Mouse (Mus musculus) kidney, adult 9 months (tissue): ENCODE measurements around the gene Nkx2-5.
A peak's percentile ranks its signal among the peaks of the same experiment; 100 is the strongest.

Source experiments
- DNase-seq: peaks from one replicate; pipeline ENCODE4 v3.0.0; 2022

Gene Nkx2-5

DNA sequence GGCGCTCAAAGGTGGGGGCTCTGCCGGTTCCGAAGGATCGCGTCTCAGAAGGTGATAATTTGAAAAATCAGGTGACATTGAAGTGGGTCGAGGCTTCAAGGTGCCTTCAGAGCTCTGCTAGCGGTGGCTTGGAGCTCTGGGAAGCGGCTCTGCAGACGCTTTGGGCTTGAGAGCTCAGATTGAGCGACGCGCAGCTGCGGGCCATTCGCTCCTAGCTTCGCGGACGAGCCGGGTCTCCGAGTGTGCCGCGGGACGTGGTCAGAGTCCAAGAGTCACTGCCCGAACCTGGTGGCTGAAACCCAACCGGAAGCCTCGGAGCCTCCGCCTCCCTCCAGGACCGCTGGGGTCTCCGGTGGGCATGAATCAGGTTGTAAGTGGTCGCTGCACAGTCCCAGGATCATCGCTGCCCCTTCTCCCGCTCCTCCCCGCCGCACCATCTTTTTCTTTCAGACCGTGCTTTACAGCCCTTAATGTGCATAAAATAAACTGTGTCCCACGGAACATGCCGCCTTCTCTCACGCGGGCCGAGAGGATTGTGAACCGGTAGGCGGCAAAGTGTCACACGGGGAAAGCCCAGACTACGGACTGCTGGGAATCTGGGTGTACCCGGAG lies 5.0 kb upstream of the Nkx2-5 start:
- DNase-seq = peak; percentile 30

DNA sequence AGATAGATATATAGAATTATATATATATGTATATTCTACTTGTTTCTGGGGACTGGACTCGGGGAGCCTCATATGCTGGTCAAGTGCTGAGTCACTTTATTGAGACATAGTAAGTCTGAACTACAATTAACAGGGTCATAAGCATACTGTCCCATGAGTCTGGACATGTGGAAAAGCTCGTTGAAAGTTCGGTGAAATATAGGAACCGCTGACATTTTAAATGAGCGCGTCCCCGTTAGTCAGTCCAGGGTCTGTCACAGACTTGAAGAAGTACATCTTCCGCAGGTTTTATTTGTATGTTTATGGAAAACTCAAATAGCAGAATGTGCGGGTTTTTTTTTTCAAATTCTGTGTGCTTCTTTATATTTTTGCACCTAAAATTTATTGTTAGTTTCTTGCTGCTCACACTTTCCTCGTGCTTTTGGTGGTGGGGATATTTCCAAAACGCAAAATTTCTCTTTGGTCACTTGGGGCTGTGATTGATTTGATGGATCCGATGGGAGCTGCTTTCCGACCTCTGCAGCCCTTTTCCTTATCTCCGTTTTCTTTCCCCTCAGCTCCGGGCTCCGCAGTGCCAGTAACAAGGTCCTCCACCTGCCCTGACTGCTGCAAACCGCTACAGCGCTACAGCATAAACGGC lies 4.4 kb upstream of the Nkx2-5 start:
- no peak for DNase-seq

DNA sequence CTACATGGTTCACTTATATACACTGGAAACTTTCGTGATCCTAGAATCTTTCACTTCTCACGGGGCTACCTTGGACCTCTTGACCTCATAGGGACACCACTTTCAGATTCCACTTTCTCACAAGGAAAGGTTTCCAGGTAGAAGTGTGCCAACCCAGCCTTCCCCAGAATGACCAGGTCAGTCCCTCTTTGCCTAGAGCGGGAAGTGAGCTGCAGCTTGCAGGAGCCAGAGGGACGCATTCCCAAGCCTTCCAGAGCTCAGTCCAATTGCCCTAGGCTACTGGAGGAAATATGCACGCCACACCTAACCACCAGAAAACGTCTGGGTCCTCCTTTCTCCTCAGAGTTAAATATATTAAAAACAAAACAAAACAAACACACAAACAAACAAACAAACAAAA lies 3.4 kb upstream of the Nkx2-5 start:
- no peak for DNase-seq

DNA sequence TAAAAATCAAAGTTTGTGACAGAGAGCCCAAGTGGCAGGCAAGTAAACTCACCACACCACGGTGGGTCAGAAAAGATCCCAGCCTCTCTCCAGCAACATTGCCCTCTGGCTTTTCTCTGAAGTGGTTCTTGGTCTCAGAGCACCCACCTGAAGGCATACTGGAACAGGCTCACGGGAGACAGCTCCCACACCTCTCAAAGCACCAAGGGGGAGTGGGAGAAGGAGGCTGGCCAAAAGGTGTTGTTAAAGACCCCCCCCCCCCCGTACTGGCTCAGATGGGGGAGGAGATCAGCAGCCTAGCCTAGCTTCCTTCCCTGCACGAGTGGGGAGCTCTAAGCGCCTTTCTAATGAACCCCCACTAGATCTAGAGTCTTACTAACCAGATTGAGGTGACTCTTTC lies 3.0 kb upstream of the Nkx2-5 start:
- no peak for DNase-seq

DNA sequence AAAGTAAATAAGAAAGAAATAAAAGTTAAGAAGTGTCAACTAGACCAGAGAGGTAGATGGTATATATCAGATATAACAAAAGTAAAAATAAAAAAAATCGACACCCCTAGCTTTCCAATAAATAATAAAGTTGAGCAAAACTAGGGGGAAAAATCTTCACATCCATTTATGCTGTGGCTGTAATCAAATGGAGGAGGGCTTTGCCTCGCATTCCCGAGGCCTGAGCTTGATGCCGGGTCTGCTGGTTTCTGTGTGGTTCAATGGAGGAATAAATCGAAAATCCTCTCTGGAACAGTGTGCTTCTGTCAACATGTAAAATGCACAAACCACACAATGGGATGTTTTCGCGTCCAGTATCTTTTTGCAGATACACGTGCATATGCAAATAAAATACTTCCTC lies 1.6 kb upstream of the Nkx2-5 start:
- DNase-seq = no peak

DNA sequence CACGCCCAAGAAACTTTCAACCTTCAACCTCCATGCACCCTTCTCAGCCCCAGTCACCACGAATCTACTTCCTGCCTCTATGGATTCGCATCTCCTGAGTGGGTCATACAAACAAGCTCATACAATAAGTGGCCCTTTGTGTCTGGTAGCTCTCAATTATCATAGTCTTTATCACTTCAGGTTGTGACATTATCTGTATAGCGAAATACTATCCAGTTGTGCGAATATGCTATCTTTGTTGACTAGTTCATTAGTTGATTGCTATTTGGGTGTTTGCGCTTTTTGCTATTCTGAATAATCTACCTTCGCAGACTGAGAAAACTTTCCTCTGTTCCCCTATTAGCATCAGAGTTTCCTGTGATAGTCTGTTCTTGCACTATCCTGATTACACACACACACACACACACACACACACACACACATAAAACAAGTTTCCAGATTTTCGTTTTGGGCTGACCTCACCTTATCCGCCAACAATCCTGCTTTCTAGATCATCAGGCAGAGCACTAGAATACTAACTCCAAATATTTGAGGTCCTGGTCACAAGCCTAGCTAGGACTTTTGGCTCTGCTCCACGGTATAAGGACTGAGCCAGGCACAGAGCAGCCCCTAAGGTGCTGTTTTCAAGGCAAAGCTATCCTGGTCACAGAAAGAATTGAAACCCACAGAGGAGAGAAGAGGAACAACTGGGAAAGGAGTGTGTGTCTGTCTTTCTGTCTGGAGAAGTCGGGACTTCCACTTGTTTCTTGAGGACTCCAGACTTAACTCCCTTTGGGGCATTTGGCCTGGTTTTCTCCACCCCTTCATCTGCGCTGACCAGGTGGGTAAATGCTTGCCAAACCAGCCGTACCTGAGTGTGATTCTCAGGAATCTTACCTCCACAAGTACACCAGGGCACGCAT lies 591 bp upstream of the Nkx2-5 start:
- DNase-seq = no peak

DNA sequence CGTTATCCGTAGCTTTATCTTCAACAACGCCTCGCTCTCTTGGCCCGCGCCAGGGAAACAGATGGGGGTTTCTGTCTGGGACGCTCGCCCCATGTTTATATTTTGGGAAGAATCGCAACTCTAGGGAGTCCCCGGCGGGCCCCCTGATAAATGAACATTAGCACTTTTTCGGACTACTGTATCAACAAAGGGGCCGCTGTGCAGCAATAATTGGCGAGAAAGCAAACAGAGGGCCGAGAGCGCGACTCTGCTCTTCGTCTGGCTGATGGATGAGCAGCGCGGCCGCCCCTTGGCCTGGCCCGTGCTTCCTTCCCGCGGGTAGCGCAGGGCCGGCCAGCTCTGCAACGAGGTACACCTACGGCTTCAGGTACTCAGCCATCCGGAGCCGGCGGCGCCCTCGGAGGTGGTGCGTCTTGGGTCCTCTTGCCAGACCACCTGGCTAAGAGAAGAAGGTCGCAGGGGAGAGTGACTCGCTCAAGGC lies 398 bp downstream of the Nkx2-5 start:
- DNase-seq = no peak

DNA sequence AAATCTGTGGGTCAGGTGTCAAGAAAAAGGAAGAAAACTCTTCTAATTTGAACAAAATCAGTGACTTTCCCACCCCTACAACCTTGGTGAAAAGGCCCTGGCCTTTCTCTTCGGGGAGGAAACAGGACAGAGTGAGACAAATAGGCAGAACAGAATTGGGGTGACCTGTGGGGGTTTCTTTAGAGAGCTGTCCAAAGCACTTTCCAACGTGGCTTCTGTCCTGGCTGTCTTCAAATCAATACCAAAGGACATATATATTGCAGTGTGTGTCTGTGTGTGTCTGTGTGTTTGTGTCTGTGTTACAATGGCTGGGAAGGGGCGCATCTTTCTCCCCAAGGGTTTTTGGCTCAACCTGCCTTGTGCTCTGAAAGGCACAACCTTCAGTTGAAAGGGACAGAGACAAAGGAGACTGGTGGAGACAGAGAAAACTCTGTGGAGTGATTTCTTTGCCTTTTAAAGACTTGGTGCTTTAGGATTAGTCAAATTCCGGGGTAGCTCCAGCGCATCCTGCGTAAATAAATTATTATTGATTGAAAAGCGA lies 1.0 kb downstream of the Nkx2-5 start:
- DNase-seq = no peak

DNA sequence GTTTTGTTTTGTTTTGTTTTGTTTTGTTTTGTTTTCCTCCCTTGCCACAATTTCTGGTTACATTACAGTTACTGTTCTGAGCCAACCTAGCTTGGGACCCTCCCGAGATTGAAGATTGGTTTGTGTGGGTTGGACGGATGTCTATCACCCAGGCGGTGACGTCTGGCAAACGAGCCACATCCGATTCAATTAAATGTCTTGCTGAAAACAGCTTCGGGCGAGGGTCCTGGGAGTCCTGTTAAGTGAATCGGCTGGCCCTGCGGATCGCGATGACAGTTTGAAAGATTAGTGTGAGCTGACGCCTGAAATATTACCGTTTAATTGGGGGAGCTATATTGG lies 1.6 kb downstream of the Nkx2-5 start:
- DNase-seq = no peak

DNA sequence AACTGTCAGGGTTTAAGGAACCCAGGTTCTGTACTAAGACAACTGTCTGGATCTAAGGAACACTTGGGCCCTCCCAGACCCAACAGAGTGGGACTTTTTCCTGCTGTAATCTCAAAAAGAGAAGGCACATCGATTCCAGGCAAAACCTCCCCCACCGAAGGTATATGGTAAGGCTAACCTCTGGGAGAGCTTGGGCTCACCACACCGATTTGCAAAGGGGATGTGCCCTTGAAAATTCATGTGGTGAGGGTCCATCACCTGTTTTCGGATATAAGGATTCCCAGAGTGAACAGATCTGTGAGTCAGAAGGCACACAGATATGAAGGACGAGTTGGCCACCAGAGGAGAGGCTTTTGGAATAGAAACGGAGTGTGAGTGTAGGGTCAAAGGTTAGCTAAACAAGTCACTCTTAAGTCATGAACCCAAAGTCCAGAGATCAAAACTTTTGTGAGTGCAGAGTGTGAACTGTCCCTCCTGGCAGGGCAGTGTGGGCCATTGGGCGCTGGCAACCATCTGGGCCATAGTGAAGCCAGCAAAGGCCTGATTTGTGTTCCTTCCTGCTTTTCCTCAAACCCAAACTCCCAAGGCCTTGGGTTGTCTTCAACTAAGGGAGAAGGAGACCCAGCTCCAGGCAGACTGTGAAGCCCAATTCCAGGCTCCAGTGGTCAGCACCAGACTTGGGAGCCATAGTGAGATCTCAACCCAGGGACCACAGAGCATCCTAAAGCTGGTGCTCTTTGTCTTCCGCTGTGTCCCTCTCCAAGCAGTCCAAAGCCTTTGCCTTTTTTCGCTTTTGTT lies 2.2 kb downstream of the Nkx2-5 start:
- peak; percentile 43 for DNase-seq

DNA sequence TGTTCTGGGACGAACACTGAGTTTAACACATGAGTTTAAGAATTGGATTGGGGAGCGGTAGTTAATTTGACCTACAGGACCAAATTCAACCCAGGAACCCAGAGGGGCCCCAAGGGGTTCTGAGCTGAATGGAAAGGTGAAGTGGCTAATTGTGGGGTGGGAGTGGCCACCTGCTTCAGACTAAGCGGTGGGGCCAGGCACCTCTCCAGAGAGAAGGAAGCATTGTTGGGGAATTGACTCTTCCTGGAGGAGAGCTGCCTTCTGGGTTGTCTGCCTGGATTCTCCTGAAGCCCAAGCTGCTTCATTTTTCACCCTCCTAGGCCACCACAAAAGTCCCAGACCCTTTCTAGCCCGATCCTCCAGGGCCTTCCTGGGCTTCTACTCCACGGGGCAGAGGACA lies 2.8 kb downstream of the Nkx2-5 start:
- no peak for DNase-seq

DNA sequence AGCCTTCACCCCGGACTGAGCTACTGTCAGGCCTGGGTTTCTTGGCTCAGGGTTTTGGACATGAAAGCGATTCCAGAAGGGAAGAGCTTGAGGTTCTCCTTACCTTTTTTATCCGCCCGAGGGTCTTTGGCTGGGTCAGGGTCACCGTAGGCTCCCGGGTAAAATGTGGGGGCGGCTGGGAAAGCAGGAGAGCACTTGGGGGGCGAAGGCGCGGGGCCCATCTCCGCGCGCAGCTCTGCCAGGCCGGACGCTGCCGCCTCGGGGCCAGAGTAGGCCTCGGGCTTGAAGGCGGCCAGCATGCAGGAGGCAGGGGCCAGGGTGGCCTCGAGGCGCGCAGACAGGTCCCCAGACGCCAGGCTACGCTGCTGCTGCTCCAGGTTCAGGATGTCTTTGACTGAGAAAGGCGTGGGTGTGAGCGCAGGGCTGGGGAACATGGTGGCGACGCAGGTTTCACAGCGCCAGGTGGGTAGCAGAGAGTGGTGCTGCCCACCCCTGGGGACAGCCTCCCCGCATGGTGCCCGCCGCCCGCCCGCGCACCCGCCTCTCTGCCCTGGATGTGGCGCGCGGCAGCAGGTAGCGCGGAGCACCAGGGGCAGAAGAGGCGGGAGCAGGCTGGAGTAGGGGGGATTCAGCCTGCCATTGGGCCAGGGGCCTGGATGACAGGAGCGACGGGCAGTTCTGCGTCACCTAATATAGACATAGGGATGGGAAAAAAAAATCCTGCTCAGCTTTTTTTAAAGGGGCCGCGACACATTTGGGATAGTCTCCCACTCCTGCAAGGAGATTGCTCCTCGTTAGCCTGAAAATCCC lies 3.7 kb downstream of the Nkx2-5 start:
- DNase-seq = no peak

DNA sequence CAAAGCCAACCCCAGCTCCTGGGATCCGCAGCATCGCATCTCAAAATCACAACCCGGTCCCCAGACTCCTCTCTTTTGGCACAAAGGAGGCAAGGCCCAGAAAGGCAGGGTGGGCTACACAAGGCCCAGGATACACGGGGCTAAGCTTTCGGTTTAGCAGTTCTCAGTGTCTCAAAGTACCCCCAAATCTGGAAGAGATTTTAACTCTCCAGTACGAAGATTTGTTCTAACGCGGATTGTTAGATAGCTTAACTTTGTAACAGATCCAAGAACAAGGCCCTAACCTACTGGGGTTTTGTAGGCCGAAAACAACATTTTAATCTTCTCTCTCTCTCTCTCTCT lies 4.4 kb downstream of the Nkx2-5 start:
- no peak for DNase-seq

DNA sequence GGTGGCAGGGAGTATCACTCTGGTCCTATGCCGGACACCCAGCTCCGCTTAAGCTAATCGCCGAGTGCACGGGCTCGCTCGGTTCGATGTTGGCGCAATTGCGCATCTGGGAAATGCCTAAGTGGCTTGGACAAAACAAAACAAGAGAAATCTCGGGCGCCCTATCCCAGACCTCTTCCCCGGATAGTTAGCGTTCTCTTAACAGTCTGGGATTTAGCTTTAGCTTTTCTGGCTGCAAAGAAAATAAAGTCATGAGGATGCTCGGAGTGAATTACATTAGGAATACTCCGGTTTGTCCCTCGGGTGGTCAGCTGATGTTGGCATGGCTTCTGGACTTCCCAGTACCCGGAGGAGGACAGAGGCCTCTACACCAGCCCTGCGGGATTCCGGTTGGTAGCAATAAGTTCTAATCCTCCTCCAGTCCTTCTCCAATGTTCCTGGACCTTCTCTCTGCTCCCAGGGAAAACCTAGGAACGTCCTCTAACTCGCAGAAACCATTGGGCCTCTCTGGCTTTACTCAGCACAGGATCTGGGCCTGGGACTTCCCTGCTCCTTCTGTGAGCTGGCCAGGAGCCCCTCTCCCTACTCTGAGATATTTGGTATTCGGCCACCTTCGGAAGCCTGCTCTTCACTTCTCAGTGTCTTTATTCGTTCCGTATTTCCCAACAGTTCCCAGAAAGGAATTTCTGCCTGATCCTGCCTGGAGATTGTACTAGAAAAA lies 4.9 kb downstream of the Nkx2-5 start:
- no peak for DNase-seq

DNA sequence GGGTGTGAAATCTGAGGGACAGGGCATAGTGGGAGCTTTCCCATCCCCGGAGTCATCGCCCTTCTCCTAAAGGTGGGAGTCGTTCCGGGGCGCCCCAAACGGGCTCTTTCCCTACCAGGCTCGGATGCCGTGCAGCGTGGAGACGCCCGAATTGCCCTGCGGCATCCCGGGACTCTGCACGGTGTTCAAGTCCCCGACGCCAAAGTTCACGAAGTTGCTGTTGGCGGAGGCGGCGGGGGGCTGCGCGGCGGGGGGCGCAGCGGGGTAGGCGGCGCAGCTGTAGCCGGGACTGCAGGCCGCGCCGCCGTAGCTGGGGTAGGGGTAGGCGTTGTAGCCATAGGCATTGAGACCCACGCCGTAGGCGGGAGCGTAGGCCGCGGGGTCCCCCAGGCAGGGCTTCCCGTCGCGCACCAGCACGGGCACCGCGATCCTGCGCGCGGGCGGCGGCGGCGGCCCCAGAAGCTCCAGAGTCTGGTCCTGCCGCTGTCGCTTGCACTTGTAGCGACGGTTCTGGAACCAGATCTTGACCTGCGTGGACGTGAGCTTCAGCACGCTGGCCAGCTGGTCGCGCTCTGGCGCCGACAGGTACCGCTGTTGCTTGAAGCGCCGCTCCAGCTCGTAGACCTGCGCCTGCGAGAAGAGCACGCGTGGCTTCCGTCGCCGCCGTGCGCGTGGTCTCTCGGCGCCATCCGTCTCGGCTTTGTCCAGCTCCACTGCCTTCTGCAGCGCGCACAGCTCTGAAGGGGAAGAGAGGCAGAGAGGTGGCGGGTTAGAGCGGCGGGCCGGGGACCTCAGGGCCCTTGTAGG lies 5.7 kb downstream of the Nkx2-5 start:
- DNase-seq = no peak

DNA sequence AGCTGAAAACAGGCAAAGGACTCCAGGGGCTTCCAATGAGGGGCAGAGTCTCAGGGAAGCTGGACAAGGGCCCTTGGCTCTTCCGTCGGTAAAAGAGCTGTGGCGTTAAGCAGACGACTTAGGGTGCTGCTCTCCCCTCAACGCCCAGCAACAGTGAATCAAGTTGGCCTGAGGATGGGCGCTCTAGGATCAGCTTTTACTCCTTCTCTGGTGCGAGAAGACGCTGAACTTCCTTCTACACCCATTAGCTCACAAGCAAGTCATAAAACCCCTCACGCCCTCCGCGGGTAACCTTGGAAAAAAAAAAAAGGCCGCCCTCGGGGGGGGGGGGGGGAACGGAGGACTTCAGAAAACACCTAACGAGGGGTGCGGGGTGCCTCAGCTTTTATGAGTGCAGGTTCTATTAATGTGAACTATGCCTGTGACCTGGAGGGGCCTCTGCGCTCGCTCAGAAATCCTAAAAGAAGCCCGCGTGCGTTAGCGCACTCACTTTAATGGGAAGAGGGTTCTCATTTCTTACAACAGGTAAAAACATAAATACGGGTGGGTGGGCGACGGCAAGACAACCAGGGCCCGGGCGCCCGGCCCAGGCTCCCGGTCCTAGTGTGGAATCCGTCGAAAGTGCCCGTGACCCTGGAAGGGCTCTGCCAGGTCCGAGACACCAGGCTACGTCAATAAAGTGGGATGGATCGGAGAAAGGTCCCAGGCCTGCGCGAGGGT lies 6.5 kb downstream of the Nkx2-5 start:
- DNase-seq = no peak

DNA sequence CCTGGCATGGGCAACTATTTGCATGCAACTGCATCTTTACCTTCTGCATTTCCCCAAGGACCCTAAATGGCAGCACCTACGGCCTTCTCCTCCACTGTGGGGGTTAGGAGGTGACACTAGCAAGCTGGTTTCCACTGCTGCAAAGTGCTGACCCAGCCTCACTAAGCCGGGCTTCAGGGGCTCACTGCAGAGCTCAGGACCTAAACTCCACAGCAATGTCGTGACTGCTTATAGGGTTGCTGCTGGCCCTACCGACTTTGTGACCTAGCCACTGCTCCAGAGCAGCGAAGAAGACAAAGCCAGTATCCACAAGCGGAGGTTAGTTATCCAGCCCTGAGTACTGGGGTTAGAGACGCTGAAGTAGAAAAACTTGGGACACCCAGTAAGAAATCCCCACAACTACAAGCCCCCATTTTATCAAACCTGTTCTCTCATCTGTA lies 7.2 kb downstream of the Nkx2-5 start:
- no peak for DNase-seq

DNA sequence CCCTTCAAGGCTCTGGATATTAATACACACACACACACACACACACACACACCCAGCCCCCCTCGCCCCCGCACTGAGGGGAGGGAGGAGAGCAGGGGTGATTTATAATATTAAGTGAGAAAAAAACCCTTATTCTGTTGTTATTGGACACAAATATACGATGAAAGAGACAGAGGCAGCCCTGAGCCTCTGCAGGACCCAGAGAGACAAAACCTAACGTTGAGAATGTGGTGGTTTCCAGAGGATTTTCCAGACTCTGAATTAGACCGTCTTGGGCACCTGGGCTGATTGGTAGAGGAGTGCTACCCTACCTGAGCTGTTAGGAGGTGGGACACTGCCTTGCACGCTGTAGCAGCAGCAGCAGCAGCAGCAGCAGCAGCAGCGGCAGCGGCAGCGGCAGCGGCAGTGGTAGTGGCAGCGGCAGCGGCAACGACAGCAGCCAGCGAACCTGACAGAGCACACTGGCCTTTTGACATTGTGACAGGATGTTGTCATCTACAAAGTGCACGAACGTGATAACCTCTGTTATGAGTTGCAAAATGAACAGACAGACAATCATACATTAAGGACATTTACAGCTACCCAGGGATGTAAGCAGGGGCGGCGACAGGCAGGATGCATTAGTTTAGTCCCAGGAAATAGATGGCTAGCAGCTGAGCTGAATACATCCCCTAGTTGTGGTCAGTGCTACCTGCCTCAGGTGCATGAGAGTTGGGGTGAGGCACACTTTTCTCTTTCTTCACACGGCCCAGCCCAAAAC lies 7.8 kb downstream of the Nkx2-5 start:
- no peak for DNase-seq

DNA sequence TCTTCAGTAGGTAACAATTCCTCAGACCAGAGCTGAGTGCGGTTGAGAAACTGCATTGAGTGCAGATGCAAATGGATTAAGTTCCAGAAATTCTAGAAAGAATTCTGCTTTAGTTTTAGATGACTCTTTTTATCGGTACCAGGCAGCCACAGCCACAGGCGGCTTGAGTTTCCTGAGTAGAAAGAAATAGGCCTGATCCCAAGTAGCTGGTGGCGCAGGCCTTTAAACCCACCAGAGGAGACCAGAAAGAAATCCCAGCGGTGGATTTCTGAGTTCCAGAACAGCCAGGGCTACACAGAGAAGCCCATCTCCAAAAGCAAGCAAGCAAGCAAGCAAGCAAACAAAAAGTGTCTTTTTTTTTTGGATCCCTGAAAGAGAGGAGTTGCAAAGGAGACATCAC lies 8.4 kb downstream of the Nkx2-5 start:
- DNase-seq = no peak
